Mouse (Mus musculus) activated CD4-positive, CD25-positive, alpha-beta regulatory T cell, adult 9 weeks (primary cell): ENCODE data around the gene Ccl25. TPM values are rescaled to one million over a fixed set of nuclear protein-coding genes. Genes with fewer than 3 reads are reported as not detected.

ENCODE experiments used
- polyA plus RNA-seq: library from polyadenylated mRNA; unstranded; fragments of 100-300 nt; shearing (Covaris generic); gene quantifications from one replicate; pipeline ENCODE4 v1.2.1, GENCODE M21; 2017

Ccl25 gene
- polyA plus RNA-seq, result 14.7 TPM

DNA sequence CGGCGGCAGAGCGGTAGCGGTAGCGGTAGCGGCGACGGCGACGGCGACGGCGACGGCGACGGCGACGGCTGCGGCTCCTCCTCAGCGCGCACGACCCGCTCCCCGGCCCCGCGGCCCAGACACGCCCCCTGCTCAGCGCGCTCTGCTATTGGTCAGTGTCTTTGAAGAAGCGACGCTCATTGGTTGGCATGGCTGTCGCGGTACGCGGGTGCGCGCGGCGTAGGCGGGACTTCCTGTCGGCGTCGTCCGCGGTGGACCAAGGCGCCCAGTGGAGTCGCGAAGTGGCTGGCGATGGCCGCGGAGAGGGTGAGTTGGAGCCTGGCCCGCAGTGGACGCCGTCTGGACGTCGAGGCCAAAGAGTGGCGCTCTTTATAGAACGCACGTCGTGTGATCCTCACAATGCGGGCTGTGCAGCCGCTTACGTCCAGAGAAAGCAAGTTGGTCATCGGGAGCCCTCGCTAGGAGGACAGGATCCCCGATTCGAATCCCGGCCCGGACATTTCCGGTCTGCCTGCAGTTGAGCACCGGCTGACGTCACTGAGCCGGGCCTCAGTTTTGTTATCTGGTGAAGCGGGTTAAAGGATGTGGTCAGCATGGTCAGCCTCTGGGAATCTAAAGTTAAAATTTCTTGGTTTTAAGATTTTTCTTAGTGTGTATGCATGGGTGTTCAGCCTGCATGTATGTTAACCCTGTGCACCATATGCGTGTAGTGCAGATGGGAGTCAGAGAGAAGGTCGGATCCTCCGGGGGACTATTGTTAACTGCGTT, at the start of gene Ccl25, which contains the start of gene Elavl1:
TSS of gene Ccl25 (plus strand) at position 228 of the 768 bp plus-strand sequence.
TSS of gene Elavl1 (minus strand) at position 431 of the 768 bp plus-strand sequence.

DNA sequence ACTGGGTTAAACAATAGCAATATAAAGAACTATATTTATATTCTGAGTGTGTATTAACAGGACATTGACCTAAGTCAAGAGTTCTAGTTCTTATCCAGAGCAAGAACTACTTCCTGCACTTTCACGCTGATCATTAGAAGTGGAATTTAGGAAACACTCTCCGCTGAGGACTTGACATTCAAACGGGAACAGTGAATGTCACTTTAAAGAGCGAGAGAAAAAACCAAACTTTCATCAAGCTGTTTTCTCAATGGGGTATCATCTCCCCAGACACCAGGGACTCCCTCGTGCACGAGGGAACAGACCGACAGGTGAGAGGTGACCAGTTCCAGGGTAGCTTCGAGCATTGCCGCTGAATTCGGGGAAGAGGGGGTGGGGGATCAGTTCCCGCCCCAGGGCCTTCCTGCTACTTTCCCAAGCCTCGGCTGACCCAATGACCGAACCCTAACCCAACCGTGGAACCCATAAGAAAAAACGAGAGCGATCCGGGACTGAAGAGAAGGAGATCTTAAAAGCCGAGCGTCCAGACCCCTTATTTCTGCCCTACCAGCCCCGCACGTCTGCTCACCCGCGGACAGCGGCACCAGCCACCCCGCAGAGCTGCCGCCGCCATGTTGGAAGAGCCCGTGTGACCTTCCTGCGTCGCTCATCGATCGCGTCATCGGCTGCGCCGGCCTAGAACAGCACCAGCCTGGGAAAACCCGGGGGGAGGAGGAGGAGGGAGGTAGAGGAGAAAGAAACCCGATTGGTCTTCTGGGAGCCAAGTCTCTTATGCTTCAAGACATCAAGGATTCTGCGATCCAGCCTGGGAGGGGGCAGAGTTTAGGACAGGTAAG, 49.5 kb upstream of the Ccl25 start, which contains the start of gene Timm44:
TSS of gene Timm44 (minus strand) at position 639 of the 836 bp plus-strand sequence.

Other genes starting within 250 kb of the Ccl25 start
- gene Cd209f, start 219.4 kb upstream of the Ccl25 start, polyA plus RNA-seq, result not detected
- gene Cd209g, start 191.1 kb upstream of the Ccl25 start, polyA plus RNA-seq, result 0.07 TPM
- gene Evi5l, start 158.6 kb upstream of the Ccl25 start, polyA plus RNA-seq, result 12.7 TPM
- gene Prr36, start 107.8 kb upstream of the Ccl25 start, polyA plus RNA-seq, result 0.39 TPM
- 0.07 TPM for gene Lrrc8e, start 98.4 kb upstream of the Ccl25 start, polyA plus RNA-seq
- 76.2 TPM for gene Map2k7, start 86.5 kb upstream of the Ccl25 start, polyA plus RNA-seq
- gene Gm49320, start 86.3 kb upstream of the Ccl25 start, polyA plus RNA-seq, result 0.66 TPM
- 8.9 TPM for gene Tgfbr3l, start 77.0 kb upstream of the Ccl25 start, polyA plus RNA-seq
- gene Snapc2, start 72.1 kb upstream of the Ccl25 start, polyA plus RNA-seq, result 31.9 TPM
- 0.76 TPM for gene Ctxn1, start 65.9 kb upstream of the Ccl25 start, polyA plus RNA-seq
- gene Timm44, start 49.3 kb upstream of the Ccl25 start, polyA plus RNA-seq, result 66.0 TPM
- 14.7 TPM for gene Elavl1, start 203 bp downstream of the Ccl25 start, polyA plus RNA-seq
- 65.9 TPM for gene Cers4, start 167.8 kb downstream of the Ccl25 start, polyA plus RNA-seq